Mouse (Mus musculus) kidney, adult 2 months (tissue): ENCODE data around the gene Txnrd2.

Source experiments
- CTCF ChIP-seq: fragments of 200-500 bp; conservative IDR thresholded peaks from 2 replicates; pipeline ENCODE4 v1.5.1; 2011; ENCODE audit warnings: low read depth, mild to moderate bottlenecking, control low read depth, low read length, moderate library complexity, mixed read lengths; ENCODE audit not compliant: insufficient read depth, insufficient read length
- POLR2A ChIP-seq: fragments of 200-500 bp; IDR thresholded peaks from one replicate; pipeline ENCODE4 v1.6.1; 2011; ENCODE audit warnings: low read depth, low read length, control low read depth

- TF ChIP-seq POLR2A, result no peak
- no peak for TF ChIP-seq CTCF
These were observed 2.4 kb downstream of the Txnrd2 start for GRCm38 (mm10) chr16:18428516-18429042.
